Mouse (Mus musculus) midbrain, embryonic 11.5 days (tissue): ENCODE data around the gene Tcp11. TPM values are rescaled to one million over a fixed set of nuclear protein-coding genes. Genes with fewer than 3 reads are reported as not detected.

Experiments used
- ATAC-seq: fragments of 200-750 bp; cut with Nextera tagmentation; 2 replicates; pipeline ENCODE4 v1.8.0; 2017; ENCODE audit warnings: moderate TSS enrichment, moderate library complexity; ENCODE audit not compliant: low FRiP score
- DNase-seq: peaks from one replicate; pipeline ENCODE4 v3.0.0; 2015; ENCODE audit warnings: low spot score; ENCODE audit errors: missing footprints
- H3K27ac ChIP-seq: fragments of 300-500 bp; sonication (generic); 2 replicates; pipeline ENCODE4 v1.5.1; 2014; ENCODE audit warnings: low read depth, low read length
- H3K27me3 ChIP-seq: fragments of 300-500 bp; sonication (generic); 2 replicates; pipeline ENCODE4 v1.6.1; 2014; ENCODE audit warnings: mild to moderate bottlenecking, low read length, moderate library complexity, mixed read lengths; ENCODE audit not compliant: control insufficient read depth, insufficient read depth
- H3K36me3 ChIP-seq: fragments of 300-500 bp; sonication (generic); 2 replicates; pipeline ENCODE4 v1.6.1; 2014; ENCODE audit warnings: mild to moderate bottlenecking, low read length, moderate library complexity, mixed read lengths; ENCODE audit not compliant: control insufficient read depth, insufficient read depth
- H3K4me1 ChIP-seq: fragments of 300-500 bp; sonication (generic); 2 replicates; pipeline ENCODE4 v1.6.1; 2014; ENCODE audit warnings: low read length; ENCODE audit not compliant: control insufficient read depth, insufficient read depth
- H3K4me2 ChIP-seq: fragments of 300-500 bp; sonication (generic); 2 replicates; pipeline ENCODE4 v1.6.1; 2014; ENCODE audit warnings: mild to moderate bottlenecking, moderate library complexity
- H3K4me3 ChIP-seq: fragments of 300-500 bp; sonication (generic); 2 replicates; pipeline ENCODE4 v1.5.1; 2014; ENCODE audit warnings: low read depth, low read length
- H3K9ac ChIP-seq: fragments of 300-500 bp; sonication (generic); 2 replicates; pipeline ENCODE4 v1.6.1; 2014; ENCODE audit warnings: low read length
- H3K9me3 ChIP-seq: fragments of 300-500 bp; sonication (generic); 2 replicates; pipeline ENCODE4 v1.6.1; 2016; ENCODE audit warnings: low read length; ENCODE audit not compliant: control insufficient read depth
- whole genome bisulfite sequencing: fragments of 180-500 bp; shearing (Covaris S2); extraction: QIAGEN DNeasy Blood & Tissue Kit; methylation state at CpG from one replicate; pipeline ENCODE4 v1.1.7; 2014; 5-methylcytosine and 5-hydroxymethylcytosine counted together
- polyA plus RNA-seq: library from polyadenylated mRNA; unstranded; fragments of >200 nt; fragmentation: Nextera tagmentation; extraction: Ambion mirVana; gene quantifications from 2 replicates; pipeline ENCODE4 v1.2.1, GENCODE M21; 2014

The Tcp11 gene
- polyA plus RNA-seq, 1 experiment from 2014 or later: 0.70 TPM

DNA sequence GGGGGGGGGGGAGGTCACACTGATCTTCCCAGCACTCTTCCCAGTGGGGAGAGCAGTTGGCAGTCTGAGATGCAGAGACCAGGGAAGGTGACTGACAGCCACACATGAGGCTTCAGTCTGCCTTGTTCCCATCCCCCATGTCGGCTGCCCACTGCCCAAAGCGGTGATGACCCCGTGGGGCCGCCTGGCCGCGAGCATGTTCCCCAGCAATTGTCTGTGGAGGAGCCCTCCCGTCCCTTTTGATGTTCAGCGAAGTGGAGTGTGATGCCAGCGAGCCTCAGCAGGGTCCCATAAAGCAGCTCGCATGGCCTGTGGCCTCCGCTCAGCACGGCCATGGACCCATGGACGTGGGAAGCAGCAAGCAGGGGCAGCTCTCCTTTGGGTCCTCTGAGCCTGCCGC is 26.8 kb upstream of the Tcp11 start:
- peak; percentile 78 for ATAC-seq
- H3K9ac ChIP-seq: peak overlapping the region; percentile 33; the same call in 1 of the 2 replicates
- H3K27ac ChIP-seq: peak overlapping the region; percentile 48
- peaks cover 14% of the 10 kb centered on the region for H3K4me1 ChIP-seq
- DNase-seq: peak; percentile 93
- no peaks in the 10 kb centered on the region; the same call in 1 of the 2 replicates for H3K27me3 ChIP-seq
- no peak overlapping the region for H3K4me3 ChIP-seq
- H3K9me3 ChIP-seq: no peaks in the 10 kb centered on the region; the same call in 1 of the 2 replicates
- H3K4me2 ChIP-seq: peak overlapping the region; percentile 26
- no peaks in the 10 kb centered on the region for H3K36me3 ChIP-seq
- 6% methylated on average over 14 of the region's 14 CpGs for whole genome bisulfite sequencing

DNA sequence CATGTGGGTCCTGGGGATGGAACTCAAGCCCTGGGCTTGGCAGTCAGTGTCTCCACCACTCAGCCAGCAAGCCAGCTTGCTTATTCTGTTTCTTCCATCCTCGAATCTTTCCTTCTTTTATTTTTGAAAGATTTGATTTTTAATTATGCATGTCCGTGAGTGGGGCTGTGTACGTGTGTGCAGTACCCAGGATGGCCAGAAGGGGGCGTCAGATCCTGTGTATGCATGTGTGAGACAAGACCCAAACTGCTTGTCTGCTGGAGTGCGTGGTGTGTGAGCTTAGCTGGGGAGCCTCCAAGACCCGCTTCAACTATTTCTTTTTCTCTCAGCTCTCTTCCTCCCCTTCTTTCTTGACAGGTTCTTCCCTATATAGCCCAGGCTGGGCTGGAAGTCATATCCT is 25.9 kb upstream of the Tcp11 start:
- no peak for DNase-seq
- Histone ChIP-seq H3K4me2 (no peak overlapping the region), H3K36me3 (no peaks in the 10 kb centered on the region), H3K4me1 (peaks cover 19% of the 10 kb centered on the region), H3K27ac (no peak overlapping the region), H3K27me3 (no peaks in the 10 kb centered on the region; the same call in 1 of the 2 replicates), H3K9ac (no peak overlapping the region), H3K9me3 (no peaks in the 10 kb centered on the region; the same call in 1 of the 2 replicates), H3K4me3 (no peak overlapping the region)
- WGBS: 83% methylated on average over 6 of the region's 6 CpGs
- ATAC-seq: no peak

GRCm38 (mm10) chr17:28104416-28104815 is 24.0 kb upstream of the Tcp11 start:
- H3K4me3 ChIP-seq: no peak overlapping the region
- no peak for ATAC-seq

GRCm38 (mm10) chr17:28101902-28102319 is 21.5 kb upstream of the Tcp11 start:
- no peaks in the 10 kb centered on the region for H3K27me3 ChIP-seq
- DNase-seq: no peak
- no peaks in the 10 kb centered on the region for H3K9me3 ChIP-seq
- H3K4me1 ChIP-seq: peaks cover 8% of the 10 kb centered on the region
- no peak overlapping the region for H3K27ac ChIP-seq
- H3K4me3 ChIP-seq: no peak overlapping the region
- H3K4me2 ChIP-seq: no peak overlapping the region
- no peaks in the 10 kb centered on the region for H3K36me3 ChIP-seq
- WGBS: 11% methylated on average over 10 of the region's 10 CpGs
- H3K9ac ChIP-seq: no peak overlapping the region
- ATAC-seq: peak; percentile 54; the same call in 1 of the 2 replicates

More at GRCm38 (mm10) chr17:28104416-28104815, 24.0 kb upstream of the Tcp11 start:
- no peak for DNase-seq
- no peaks in the 10 kb centered on the region; the same call in 1 of the 2 replicates for H3K9me3 ChIP-seq
- 89% methylated on average over 6 of the region's 6 CpGs for WGBS
- no peaks in the 10 kb centered on the region for H3K36me3 ChIP-seq
- H3K27me3 ChIP-seq: no peaks in the 10 kb centered on the region; the same call in 1 of the 2 replicates
- H3K4me1 ChIP-seq: peaks cover 16% of the 10 kb centered on the region
- no peak overlapping the region for H3K4me2 ChIP-seq
- H3K27ac ChIP-seq: no peak overlapping the region
- H3K9ac ChIP-seq: no peak overlapping the region

GRCm38 (mm10) chr17:28101284-28101887 is 20.9 kb upstream of the Tcp11 start:
- Histone ChIP-seq H3K4me1 (peaks cover 5% of the 10 kb centered on the region), H3K27me3 (no peaks in the 10 kb centered on the region), H3K4me3 (no peak overlapping the region), H3K27ac (no peak overlapping the region), H3K36me3 (no peaks in the 10 kb centered on the region), H3K4me2 (no peak overlapping the region), H3K9ac (no peak overlapping the region), H3K9me3 (no peaks in the 10 kb centered on the region)
- DNase-seq (no peak), ATAC-seq (no peak)
- 44% methylated on average over 12 of the region's 12 CpGs for WGBS

DNA sequence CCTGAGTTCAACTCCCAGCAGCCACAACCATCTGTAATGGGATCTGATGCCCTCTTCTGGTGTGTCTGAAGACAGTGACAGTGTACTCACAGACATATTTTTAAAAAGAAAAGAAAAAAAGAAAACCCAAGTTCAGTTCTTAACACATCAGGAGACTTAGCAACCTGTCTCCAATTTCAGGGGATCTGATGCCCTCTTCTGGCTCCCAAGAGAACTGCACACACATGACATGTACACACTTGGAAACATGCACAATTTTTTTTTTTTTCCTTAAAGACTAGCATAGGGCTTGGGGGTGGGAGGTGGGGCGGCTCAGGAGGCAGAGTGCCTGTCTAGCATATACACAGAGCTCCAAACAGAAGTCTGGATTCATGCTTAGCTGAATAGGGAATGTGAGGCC is 20.2 kb upstream of the Tcp11 start:
- ATAC-seq: no peak
- no peak overlapping the region for H3K27ac ChIP-seq
- H3K4me2 ChIP-seq: no peak overlapping the region
- no peaks in the 10 kb centered on the region for H3K36me3 ChIP-seq
- H3K4me1 ChIP-seq: peaks cover 5% of the 10 kb centered on the region
- H3K4me3 ChIP-seq: no peak overlapping the region
- DNase-seq: no peak
- no peak overlapping the region for H3K9ac ChIP-seq
- no peaks in the 10 kb centered on the region for H3K27me3 ChIP-seq
- WGBS: 88% methylated on average over 1 of the region's 1 CpGs
- no peaks in the 10 kb centered on the region for H3K9me3 ChIP-seq

GRCm38 (mm10) chr17:28099086-28099485 is 18.6 kb upstream of the Tcp11 start:
- DNase-seq (no peak), ATAC-seq (no peak)
- Histone ChIP-seq H3K4me1 (peaks cover 5% of the 10 kb centered on the region), H3K4me3 (no peak overlapping the region), H3K9ac (no peak overlapping the region), H3K27me3 (no peaks in the 10 kb centered on the region), H3K9me3 (no peaks in the 10 kb centered on the region), H3K4me2 (no peak overlapping the region), H3K36me3 (no peaks in the 10 kb centered on the region), H3K27ac (no peak overlapping the region)
- WGBS: 56% methylated on average over 3 of the region's 3 CpGs

DNA sequence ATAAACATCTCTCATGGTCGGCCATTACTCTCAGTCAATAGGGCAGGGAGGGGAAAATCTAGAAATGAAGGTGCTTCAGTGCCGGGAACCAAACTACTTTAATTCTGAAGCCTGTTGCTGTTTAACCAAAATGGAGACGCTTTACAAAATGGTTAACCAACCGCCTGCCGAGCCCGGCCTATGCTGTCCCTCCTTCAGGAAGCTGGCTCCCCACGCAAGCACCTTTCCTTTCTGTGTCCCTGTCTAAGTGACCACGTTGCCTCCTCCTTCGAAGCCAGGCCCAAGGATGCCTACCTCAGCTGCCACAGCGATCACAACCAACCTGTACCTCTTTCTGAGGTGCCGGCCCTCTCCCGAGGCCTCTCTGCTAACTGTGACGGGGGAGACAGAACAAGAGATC is 16.9 kb upstream of the Tcp11 start:
- peaks cover 5% of the 10 kb centered on the region for H3K4me1 ChIP-seq
- no peak overlapping the region for H3K27ac ChIP-seq
- no peak overlapping the region for H3K4me3 ChIP-seq
- no peak overlapping the region for H3K9ac ChIP-seq
- H3K9me3 ChIP-seq: peaks cover 5% of the 10 kb centered on the region; the same call in 1 of the 2 replicates
- DNase-seq (no peak), ATAC-seq (no peak)
- H3K36me3 ChIP-seq: no peaks in the 10 kb centered on the region
- 91% methylated on average over 13 of the region's 13 CpGs for WGBS
- no peak overlapping the region for H3K4me2 ChIP-seq
- no peaks in the 10 kb centered on the region for H3K27me3 ChIP-seq

GRCm38 (mm10) chr17:28096418-28096817 is 16.0 kb upstream of the Tcp11 start:
- no peak overlapping the region for H3K9ac ChIP-seq
- no peak overlapping the region for H3K27ac ChIP-seq
- no peak overlapping the region for H3K4me3 ChIP-seq
- H3K9me3 ChIP-seq: peaks cover 6% of the 10 kb centered on the region; the same call in 1 of the 2 replicates
- no peak overlapping the region for H3K4me2 ChIP-seq
- H3K27me3 ChIP-seq: no peaks in the 10 kb centered on the region
- no peaks in the 10 kb centered on the region for H3K36me3 ChIP-seq
- 91% methylated on average over 10 of the region's 10 CpGs for WGBS
- H3K4me1 ChIP-seq: peaks cover under 1% of the 10 kb centered on the region; the same call in 1 of the 2 replicates
- DNase-seq (no peak), ATAC-seq (no peak)
